Mouse (Mus musculus) B cell, adult 2 months (primary cell): ENCODE data around the gene Arhgef10l.

ENCODE experiments used
- DNase-seq, 2 experiments: peaks; one replicate each; pipeline ENCODE4 v3.0.0; 2022

Arhgef10l gene

DNA sequence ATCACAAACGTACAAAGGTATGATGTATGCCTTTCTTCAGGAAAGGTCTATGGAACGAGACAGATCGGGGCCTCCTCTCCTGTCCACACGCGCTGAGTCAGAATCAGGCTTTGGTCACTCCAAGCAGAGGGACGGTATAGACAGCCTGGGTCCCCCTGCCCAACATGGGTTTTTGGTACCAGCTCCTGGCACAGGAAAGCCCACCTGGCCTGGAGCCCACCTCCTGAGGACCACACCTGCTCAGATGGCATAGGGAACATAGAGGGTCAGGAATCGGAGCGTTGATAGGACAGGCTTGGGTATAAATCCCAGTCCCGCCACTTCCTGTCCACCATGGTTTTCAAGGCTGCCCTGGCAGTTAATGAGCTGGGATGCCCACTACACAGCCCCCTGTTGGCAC, 145.1 kb downstream of the Arhgef10l start:
- no peak for DNase-seq

DNA sequence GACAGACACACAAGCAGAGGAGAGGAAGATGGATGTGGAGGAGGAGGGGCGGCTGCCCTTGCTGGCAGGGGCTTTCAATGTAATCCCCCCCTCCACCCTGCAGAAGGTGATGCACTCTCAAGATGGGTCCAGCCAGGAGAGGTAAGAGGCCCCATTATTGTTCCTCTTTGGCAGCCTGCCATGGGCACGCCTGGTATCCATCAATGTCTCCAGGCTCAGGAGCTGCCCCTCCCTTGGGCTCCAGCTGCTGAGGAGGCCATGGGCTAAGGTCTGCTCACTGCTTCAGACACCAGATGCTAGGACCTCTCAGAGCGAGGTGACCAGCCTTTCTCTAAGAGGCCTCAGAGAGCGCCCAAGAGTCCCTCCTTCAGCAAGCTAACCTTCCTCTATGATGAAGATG, 152.0 kb downstream of the Arhgef10l start:
- DNase-seq = no peak

DNA sequence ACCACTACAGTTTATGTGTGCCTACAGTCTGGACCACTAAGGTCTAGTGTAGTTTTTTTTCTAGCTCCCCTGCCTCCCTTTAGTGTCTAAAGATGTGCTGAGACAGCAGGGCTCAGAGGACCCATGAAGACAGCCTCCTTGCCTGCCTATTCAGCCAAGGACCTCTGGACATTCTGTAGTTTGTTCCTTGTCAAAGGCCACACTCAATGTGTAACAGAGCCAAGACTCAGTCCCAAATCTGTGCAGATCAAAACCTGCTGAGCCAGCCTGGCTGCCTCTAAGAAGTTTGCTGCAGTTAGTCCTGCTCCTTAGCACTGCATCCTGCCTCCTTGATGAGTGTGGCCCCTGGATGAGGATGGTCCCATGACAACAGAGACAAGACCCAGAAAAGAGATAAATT, 156.0 kb downstream of the Arhgef10l start:
- no peak for DNase-seq

DNA sequence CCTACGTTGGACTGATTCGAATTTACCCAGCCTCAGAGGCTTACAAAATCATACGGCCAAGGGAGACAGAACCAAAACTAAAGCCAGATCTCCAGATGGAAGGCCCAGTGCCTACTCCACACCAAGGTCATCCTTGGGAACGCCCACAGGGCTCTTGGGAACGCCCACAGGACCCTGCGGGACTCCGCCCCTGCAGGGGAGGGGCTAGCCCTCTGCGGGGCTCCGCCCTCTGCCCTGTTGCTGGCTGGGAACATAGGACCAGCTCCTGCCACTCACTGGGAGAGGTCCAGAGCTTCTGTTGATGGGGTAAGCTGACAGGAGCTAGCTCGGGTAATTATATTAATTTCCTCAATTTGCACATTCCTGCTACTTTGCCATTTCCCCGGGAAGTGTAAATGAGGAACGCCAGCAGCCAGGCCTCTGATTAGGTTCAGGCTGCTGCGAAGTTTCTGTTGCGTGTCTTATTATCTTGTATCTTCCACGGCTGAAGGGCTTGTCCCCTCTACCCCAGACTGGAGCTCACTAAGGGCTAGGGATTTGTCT, 158.6 kb downstream of the Arhgef10l start:
- DNase-seq = no peak

DNA sequence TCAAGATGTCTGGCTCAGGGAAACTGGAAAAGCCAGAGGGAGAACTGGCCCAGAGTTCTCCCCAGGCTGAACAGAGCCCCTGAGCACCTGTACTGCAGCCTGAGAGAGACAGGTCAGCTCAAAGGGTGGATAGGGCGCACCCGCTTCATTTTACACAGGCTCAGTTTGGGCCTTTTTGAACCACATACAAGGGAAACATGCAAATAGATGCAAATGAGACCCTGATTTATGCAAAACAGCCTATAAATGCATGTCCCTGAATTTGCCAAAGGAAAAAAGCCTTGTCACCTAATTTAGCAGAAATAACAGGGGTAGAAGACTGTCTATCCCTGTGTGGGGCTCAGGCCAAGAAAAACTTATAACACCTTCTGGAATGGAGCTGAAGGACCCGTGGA, 160.2 kb downstream of the Arhgef10l start:
- no peak for DNase-seq

DNA sequence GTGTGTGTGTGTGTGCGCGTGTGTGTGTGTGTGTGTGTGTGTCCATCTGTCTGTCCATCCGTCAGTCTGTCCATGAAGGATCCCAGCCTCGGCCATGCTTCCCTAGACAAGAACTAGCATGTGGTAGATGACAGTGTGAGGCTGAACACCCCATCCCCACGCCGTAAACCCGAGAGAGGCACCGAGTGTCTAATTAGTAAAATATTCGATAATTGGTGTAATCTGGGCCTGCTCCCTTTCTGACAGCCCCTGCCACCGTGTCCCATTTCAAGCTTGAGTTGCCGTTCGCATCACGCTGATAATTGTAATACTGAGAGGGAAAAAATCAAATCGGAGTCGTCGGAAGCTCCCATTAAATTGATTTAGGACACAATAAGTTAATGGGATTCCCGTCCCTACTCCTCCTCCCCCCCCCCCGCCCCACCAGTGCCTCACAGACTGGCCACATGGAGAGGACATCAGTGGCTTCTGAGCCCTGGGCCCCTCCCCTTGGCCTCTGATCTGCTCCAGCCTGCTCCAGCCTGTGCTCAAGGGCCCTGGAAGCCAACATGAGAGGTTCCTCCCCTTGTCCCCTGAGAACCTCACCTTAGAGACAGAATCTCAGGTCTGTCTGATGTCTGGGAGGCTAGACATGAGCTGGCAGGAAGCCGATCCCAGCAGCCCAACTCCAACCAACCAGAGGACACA, 160.7 kb downstream of the Arhgef10l start:
- no peak for DNase-seq

DNA sequence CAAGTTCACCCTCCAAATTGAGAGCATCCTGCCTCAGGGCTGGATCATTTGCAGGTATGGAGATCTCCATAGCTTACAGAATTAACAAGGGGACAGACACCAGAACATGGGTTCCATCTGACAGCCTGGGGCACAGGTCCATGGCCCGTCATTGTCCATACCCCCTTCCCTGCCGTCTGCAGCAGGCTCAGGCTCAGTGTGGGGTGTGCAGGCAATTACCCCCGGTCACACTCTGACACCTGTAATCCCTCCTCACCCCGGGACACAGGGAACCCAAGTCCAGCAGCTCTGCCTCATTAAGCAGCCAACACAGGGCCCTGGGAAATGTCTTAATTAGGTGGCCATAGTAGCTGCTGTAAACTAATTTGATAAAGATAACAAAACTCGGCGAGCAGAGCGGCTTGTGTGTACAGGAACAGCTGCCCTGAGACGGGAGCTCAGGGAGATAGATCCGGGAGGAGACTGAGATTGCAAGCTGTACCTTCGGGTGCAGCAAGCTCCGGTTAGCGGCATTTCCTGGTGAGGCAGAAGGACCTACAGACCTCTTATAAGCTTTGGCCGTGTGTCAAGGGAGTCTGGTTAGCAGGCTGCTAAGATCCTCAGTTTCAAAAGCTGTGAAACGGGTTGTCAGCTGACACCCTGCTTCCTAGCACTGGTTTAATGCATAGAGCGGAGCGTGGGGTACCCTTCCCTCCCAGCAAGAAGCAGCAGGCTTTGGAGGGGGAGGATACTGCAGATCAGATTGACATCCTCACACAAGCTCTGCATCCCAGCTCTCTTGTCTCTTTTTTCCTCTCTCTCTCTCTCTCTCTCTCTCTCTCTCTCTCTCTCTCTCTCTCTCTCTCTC, 161.5 kb downstream of the Arhgef10l start:
- DNase-seq = no peak

DNA sequence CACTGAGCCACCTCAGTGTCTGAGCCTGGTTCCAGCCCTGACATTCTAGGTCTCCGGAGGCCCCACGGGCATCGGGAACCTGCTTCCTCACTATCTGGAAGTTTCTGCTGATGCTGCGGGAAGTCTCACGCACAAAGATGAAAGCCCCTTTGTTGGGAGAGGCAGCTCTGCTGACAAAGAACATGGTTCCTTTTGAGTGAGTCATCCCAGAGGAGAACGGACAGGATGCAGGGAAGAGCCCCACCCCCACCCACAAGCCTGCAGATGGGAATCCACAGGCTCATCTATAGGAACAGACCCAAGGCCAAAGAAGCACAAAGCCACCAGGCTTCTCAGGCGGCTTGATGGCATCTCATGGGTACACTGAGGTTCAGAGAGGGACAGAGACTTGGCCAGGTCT, 165.0 kb downstream of the Arhgef10l start:
- no peak for DNase-seq

DNA sequence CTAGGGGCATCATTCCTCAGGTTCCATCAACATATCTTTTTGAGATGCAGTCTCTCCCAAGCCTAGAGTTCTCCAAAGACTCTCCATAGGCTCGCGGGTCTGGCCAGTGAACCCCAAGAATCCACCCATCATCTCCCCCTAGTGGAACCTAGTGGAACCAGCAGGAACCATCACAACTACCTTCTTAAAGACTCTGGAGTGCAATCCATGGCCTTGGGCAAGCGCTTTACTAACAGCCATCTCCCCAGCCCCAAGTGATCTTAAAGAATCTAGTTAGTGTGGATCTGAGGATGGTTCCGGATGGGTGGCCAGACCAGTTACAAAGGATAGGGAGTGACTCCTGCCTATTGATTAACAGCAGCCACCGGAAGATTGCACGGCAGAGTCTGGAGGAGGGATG, 166.2 kb downstream of the Arhgef10l start:
- no peak for DNase-seq

DNA sequence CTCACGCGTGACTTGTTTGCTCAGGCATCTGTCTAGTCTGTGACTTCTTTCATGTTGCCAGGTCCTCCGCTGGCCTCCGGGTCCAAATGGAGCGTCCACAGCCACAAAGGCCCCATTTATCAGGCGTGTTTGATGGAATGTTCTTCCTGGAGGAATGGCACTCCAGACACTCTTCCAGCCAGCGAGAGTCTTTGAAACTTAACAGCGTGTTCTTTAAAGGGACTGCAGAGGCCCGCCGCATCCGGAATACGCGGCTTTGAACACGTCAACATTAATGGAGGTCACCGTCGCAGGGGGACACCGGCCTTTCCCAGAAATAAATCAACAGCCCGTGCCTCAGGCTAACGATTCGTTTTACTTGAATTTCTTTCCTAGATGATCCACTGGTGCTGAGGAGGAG, 168.6 kb downstream of the Arhgef10l start:
- DNase-seq = no peak

DNA sequence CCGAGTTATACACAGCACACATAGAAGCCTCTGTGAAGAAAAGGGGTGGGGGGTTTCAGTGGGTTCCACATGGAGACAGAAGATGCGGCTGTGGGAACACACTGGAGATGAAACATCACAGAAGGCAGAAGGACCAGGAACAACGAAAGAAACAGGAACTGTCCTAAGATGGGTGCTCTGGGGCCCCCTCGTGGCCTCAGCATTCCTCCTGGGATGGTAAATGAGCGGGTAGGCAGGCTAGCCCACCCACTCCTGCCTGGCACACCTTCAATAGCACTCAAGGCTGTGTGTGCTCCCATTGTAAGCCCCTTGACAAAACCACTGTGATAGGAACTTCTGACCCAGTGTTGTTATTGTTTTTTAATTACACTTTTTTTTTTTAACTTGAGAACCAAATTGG, 174.3 kb downstream of the Arhgef10l start:
- no peak for DNase-seq

DNA sequence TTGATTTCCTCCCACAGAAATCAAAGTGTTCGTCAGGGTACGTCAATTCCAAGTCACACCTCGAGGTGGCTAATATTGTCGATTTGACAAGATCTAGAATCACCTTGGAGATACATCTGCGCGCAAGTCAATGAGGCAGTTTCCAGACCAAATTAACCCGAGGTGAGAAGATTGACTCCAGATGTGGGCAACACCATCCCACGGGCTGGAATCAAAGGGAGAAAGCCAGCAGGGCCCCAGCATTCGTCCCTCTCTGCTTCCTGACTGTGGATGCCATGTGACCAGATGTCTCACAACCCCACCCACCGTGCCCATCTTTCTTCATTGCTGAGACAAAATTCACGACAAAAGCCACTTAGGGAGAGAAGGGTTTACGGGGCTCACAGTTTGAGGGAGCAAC, 180.4 kb downstream of the Arhgef10l start:
- no peak for DNase-seq

DNA sequence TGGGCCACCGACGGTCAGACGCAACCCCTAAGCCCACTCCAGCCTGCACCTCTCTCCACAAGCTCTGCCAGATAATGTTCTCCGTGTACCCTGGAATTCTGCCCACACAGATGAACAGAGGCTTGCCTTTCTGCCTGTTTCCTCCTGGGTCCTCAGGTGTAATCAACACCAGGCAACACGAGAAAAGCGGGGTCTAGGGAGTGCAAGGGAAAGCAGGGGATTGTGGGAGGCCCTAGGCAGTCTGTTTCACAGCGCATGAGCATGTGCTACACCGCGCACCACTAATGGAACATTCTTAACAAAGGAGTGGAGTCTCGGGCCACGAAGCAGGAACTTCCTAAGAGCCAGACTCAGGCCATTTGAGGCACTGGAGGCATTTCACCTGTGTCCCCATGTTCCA, 182.7 kb downstream of the Arhgef10l start:
- DNase-seq = no peak

DNA sequence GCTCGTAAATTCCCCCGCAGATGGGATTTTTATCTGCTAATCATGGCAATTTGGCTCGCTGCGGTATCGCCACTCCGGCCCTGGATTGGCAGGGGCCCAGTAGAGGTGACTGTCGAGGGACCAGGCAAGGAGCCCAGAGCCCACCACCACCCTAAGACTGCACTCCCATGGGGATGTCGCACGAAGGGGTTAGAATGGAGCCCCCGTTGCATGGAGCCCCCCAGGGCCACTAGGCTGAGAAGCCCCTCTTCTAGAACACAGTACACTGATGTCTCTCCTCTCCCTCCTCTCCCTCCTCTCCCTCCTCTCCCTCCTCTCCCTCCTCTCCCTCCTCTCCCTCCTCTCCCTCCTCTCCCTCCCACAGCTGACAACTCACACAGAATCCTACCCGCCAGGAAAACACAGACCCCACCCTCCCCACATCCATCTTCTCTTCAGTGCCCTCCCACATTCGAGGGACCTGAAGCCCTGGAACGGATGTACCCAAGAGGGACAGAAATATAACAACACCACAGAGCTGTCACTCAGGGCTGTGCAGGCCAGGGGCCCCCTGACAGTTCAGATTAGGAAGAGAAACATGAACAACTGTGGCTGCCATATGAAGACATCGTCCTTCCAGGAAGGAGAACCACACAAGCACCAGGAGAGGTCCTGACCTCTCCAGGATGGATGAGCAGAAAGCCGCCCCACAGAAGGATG, 185.3 kb downstream of the Arhgef10l start:
- DNase-seq = no peak

DNA sequence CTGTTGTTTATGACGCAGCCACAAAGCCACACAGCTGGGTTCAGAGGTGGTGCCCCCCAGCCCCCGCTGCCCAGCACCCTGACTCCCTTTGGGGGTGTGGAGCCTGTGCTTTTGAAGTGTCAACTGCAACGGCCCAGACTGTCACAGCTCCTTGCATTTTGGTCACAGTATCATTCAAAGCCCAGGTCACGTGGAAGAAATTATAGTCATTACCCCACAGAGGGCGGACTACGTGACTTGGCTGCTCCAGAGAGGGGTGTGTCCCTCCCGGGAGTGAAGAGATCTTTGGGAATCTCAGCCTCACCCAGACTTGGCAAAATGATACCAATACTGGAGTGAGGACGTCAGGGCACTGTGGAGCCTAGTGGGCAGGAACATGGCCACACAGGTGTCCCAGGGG, 190.6 kb downstream of the Arhgef10l start:
- DNase-seq = no peak

DNA sequence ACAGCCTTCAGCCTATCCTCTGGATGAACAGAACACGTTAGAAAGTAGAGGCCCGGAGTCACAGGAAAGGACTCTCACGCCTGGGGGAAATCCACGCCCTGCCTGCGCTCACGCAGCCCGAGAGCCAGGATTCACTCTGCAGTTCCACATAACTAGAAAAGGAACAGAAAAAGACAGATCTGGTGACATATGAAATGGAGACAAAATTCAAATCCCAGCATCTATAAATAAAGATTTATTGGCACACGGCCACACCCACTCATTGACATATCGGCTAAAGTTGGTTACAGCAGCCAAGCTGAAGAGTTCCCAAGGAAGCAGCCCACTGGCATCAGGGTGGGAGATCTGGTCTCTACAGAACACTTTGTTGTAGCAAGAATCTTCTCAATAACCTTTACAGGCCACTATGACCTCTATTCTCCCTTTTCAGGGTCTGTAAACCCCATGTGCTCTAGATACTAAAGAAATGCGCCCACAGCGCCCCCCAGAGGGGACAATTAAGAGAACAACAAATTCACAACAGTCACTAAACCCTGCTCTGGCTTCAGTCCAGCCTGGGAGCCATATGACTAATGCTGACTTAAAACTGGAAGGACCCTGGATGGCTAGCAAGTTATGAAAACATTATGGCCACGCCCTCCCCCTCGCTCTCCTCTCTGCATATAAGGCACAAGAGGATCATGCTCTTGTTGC, 195.9 kb downstream of the Arhgef10l start:
- no peak for DNase-seq

DNA sequence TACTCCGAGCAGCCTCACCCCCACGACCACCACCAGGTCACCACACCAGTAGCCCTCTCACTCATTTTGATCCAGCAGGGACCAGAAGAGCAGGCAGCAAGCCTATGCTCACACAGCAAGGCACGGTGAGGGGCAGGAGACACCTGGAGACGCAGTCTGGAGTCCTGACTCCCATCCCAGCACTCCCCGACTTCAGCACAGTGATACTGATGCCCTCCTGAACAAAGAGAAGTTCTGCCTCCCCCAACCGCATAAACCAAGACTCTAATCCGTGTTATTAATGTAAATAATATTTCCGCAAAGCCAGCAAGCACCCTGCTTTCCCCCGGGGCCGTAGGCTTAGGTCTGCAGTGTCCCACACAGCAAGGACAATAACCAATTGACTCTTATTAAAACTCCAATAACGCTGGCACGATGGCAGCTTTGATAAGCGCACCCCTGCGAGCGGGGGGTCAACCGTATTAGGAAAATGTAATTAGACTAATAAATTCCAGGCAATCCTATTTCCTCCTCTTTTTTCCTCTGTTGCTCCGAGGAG, 198.5 kb downstream of the Arhgef10l start:
- DNase-seq = no peak
